Mouse (Mus musculus) brain, embryonic 14.5 days (tissue): ENCODE measurements at regions not wholly inside any gene's neighbourhood (a gene's known extent, or its start where the extent isn't known, plus 50 kb on each side); places are given as distances from the start of the nearest gene placed in this dataset.

ENCODE experiments used
- DNase-seq: peaks from one replicate; pipeline ENCODE4 v3.0.0-alpha.2; 2011; ENCODE audit warnings: low read depth
- CTCF ChIP-seq: fragments of 200-500 bp; IDR thresholded peaks from 2 replicates; pipeline ENCODE4 v1.5.1; 2012; ENCODE audit warnings: inconsistent platforms, mild to moderate bottlenecking, moderate library complexity, borderline replicate concordance; ENCODE audit not compliant: insufficient read depth, insufficient read length; ENCODE audit errors: extremely low read depth
- POLR2A ChIP-seq: fragments of 200-500 bp; IDR thresholded peaks from 2 replicates; pipeline ENCODE4 v1.6.1; 2012; ENCODE audit warnings: mild to moderate bottlenecking, inconsistent platforms, borderline replicate concordance; ENCODE audit not compliant: poor library complexity, insufficient read depth, insufficient read length, severe bottlenecking; ENCODE audit errors: extremely low read depth

DNA sequence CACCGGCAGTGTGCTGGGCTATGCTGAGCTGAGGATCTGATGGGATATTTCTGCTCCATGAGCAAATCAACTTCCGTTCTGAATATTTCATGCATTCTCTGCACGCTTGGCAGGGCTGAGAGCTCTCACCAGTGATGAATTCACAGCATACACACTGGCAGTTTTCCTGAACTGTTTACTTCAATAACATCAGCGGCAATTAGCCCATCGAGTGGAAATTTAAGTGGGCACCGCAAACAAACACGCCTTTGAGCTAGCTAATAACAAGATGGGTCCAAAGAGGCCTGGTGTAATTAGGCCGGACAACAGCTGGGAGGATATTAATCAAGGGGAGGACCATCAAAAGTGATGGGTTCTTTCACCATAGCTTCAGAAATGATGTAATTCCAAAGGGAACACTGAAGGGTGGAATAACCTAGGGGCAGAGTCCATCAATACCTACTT, 938.6 kb downstream of the Synb start:
- TF ChIP-seq POLR2A = no peak
- no peak for TF ChIP-seq CTCF
- peak; percentile 94 for DNase-seq

DNA sequence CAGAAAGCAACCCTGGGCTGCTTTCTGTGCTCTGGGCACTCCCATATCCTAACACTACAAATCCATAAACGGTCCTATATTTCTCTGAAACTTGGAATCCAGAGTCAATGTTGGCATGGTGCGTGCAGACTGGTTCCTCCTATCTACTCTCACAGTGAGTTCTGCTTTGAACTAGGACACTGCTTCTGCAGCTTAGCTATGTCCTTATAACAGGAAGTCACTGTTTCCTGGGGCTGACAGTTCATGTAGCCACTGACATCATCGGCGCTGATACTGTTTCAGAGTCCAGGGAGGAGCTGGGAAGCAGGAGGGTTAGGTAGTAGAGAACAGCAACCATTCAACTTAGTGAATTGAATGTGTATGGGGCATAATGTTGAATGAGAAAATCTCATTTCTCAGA, 948.6 kb downstream of the Synb start:
- TF ChIP-seq CTCF (no peak), POLR2A (no peak)
- DNase-seq = no peak

DNA sequence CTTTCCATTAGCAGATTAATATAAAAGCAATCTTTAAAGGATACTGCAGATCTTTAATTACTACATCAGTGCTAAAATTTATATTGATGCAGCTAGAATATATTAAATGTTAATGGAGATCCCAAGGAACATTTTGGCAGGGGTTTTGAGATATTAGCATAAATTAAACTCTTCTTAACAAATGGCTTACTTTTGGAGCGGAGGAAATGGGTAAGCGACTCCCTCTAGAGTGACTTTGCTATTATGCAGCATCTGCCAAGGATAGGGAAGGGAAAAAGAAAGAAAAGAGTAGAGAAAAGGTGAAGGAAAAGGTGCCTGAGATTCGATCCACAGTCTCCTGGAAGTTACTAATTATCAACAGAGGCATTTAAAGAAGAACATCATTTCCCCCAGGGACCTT, 949.4 kb downstream of the Synb start:
- no peak for TF ChIP-seq CTCF
- TF ChIP-seq POLR2A = no peak
- no peak for DNase-seq

DNA sequence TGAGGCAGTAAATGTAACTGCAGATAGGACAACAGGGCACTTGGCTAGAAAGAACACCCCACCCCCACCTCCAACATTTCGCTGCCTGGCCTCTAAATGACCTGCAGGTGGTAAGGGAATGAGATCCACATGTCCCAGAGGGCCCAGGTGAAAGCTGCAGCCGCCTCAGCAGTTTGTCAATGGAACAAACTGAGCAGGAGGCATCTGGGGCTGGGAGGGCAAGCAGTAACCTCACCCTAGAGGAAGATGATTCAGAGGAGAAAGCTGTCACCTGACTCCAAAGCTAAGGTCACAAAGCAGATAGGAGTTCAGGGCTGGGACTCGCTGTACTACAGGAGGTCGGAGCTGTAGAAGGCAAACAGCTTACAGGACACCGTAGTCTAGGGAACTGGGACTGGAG, 955.7 kb downstream of the Synb start:
- TF ChIP-seq CTCF (no peak), POLR2A (no peak)
- no peak for DNase-seq

DNA sequence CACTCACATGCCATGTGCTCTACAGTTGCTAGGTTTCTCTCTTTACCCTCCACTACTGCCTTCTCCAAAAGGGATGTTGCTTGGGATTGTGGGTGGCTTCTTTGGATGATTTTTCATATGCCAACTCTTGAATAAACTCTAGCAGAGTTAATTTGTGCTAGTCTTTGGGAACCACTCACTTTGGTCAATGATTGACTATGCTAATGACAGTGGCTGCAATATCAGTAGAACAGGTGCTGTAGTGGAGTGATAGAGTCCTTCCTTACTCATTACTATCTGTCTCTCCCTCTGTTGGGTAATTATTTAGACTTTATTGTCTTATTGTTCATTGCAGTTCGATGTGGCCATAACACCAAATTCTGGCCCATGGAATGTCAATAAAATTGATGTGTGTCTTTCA, 969.0 kb downstream of the Synb start:
- TF ChIP-seq CTCF (no peak), POLR2A (no peak)
- no peak for DNase-seq

DNA sequence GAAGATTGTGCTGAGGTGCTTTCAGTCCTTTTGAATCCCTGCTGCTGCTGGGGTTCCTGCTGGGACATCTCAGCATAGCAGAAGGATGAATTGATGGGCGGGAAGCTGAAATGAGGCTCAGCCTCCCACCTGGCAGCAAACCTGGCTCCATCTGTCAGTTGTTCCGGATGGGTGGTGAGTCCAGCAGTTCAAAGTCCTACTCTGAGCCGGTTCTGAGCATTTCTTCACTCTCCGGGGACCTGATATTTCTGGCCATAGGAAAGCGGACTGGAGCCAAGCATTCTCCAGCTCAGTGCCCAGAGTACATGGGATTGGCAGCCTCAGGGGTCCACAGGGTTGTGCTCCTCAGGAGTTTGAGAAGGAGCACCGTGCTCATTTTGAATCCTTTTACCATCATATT, 971.1 kb downstream of the Synb start:
- DNase-seq = no peak
- TF ChIP-seq POLR2A (no peak), CTCF (no peak)

DNA sequence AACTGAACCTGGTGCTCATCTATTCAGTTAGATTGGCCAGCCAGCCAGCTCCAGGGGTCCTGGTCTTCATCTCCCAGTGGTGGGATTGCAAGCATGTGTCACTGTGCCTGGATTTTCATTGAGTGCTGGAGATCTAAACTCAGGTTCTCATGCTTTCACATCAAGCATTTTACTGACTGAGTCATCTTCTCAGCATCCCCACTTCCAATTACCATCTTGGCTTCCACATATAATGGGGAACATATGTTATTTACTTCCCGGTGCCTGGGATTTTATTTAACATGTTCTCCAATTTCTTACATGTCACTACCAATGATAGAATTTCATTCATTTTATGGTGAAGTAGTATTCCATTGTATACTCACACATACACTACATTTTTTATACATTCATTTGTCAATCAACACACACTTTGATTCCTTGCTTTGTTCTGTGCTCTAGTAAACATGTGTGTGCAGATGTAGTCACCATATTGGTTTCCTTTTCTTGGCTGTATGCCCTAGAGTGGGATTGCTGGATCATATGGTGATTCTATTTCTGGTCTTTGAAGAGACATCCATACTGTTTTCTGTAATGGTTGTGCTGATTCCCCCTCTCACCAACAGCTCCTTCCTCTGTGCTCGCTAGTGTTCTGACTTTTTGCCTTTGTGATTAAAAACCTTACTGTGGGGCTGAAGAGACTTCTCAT, 986.0 kb downstream of the Synb start:
- no peak for TF ChIP-seq CTCF
- TF ChIP-seq POLR2A = no peak
- peak; percentile 73 for DNase-seq

DNA sequence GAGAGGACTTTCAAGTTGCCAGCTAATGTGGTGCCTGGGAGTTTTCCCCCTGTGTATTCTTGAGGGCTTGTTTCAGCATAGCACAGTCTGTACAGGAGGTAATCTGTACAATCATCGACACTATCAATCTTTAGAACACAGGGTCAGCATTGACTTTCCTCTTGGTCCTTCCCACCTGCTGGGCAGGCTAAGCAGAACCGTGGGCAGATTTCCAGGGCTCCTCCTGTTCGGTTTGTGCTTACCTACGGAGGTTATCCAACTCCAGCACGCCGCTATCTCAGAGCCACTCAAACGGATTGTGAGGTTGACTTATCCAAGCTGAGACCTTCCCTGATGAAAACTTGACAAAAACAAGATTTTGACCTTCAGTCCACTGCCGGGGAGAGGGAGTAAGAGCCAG, 988.9 kb downstream of the Synb start:
- TF ChIP-seq POLR2A (no peak), CTCF (no peak)
- DNase-seq = no peak

DNA sequence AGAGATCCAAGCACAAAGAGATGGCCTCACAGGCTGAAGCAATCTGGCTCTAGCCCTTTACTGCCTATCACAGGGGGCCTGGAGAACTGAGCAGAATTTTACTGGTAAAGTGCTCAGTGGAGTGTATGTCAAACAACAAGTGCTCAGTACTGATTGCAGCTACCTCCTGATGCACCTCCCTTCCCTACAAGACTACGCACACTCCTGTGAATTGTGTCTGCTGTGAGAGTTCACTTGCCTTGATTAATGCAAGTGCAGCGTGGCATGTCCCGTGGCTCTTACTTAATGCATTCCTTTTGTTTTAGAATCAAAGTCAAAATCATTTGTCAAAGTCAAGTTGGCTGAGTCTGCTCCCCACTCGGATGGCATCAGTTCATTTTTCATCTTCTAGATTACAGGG, 992.4 kb downstream of the Synb start:
- TF ChIP-seq POLR2A (no peak), CTCF (no peak)
- DNase-seq = no peak

DNA sequence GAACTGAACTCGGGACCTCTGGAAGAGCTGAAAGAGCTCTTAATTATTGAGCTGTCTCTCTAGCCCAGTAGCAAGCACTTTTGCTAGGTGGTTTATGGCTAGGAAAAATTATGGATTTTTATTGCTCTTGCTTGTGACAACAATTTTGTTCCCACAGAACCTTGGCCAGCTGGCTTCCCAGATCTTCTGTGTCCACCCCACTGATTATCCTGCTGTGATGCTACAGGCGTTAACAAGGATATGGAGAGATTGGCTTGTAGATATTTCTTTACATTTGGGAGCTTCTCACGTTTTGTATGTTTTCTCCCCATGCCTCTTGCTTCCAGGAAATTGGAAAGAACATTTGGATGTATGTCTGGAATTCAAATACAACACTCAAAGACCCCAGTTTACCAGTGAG, 1008.6 kb downstream of the Synb start:
- no peak for DNase-seq
- TF ChIP-seq POLR2A = no peak
- TF ChIP-seq CTCF = no peak

DNA sequence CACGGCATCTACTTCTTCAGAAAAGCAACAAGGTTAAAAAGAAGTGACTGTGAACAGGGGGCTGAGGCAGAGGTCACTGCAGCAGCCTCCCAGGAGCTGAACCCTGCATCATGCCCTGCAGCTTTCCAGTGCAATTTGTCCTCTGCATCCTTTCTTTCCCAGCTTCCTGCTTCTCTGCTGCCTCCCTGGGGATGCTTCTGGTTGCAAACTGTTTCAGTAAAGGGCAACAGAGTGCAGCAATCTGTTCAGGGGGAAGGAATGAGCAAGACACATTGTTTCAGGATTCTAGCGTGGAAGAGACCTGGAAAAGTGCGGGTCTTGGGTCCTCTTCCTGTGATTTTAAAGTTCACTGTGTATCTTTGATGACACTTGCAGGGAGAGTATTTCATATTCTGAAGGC, 1032.7 kb downstream of the Synb start:
- TF ChIP-seq POLR2A (no peak), CTCF (no peak)
- DNase-seq = peak; percentile 38

DNA sequence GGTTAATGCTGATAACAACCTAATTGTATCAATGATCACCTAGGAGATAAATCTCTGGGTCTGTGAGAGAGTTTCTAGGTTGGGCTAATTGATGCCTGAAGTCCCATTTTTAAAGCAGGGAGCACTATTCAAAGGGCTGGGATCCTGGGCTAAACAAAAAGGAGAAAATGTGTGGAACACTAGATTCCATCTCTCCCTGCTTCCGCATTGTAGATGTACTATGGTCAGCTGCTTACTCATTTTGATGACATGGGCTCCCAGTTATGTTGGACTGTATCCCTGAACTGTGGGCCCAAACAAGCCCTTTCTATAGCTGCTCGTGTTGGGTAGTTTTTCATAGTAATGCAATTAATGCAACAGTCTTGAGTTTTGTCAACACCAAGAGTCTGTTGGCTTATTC, 1047.1 kb downstream of the Synb start:
- TF ChIP-seq POLR2A (no peak), CTCF (no peak)
- no peak for DNase-seq
